Mouse (Mus musculus) left cerebral cortex, postnatal 25 days (tissue): ENCODE measurements around the gene Myo1a. TPM values are rescaled to one million over a fixed set of nuclear protein-coding genes. Genes with fewer than 3 reads are reported as not detected.
"Not testable (repeated sequence)": the region's sequence is repeated elsewhere in the genome, so short reads cannot be mapped to it uniquely, and the experiment has no call there.

Source experiments
- DNase-seq, 2 experiments: peaks; one replicate each; pipeline ENCODE4 v3.0.0; 2022; ENCODE audit warnings: low spot score in 2 of 2, mixed read lengths in 1 of 2
- intact Hi-C: fragments of 180-260 bp; cut with DNase I; formaldehyde crosslinking; loops from one replicate; pipeline ENCODE4 v1.15.1; 2025
- total RNA-seq, 2 experiments: library from RNA; stranded (reverse); gene quantifications; 2 replicates each; pipeline ENCODE4 v1.2.3; 2021

The Myo1a gene
- total RNA-seq, 2 experiments from 2014 or later, result 0.39 to 1.1 TPM

DNA sequence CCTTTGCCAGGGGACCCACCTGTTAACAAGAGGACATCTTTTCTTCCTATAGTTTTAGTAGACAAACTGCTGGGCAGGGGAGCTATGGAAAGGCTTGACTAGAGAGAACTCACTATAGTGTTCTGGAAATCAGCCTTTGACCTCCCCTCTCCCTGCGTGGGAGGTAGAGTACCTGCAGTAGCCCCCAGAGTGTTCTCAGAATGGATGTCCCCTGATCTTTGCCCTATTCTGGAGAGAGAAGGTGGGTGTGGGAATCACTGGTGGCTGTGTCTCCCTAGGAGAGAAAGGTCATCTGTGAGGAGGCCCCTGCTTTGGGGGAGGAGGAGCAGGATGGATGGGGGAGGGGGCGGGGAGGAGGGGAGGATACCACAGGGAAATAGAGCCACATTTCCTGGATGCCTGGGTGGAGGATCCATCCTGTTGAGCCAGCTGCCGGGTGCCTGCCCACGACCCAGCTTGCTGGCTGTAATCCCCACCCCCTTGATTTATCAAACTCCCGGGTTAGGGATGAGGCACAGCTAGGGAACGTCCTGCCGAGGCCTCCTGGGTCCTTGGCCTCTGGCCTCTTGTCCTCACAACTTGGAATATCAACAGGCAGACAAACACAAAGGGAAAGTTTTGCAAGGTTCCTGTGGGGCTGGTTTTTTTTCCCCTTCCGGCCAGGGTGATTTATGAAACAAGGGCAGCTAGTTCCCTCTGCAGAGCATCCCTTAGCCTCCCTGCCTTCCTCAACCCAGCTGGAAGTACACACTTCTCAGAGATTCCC lies 44.1 kb downstream of the Myo1a start:
- no peak for DNase-seq
- intact Hi-C loops, result no loop called here

GRCm38 (mm10) chr10:127750136-127750777 lies 45.3 kb downstream of the Myo1a start:
- intact Hi-C loops, result no loop called here
- DNase-seq, result peak in 1 of 2 experiments; percentile 21

GRCm38 (mm10) chr10:127751548-127751947 lies 46.6 kb downstream of the Myo1a start, which contains the start of gene Gpr182:
Gpr182 (minus strand) TSS chr10:127751732.
- no peak for DNase-seq
- intact Hi-C loops, result no loop called here

GRCm38 (mm10) chr10:127754566-127755166 lies 49.7 kb downstream of the Myo1a start:
- DNase-seq, result no peak
- intact Hi-C loops, result no loop called here

DNA sequence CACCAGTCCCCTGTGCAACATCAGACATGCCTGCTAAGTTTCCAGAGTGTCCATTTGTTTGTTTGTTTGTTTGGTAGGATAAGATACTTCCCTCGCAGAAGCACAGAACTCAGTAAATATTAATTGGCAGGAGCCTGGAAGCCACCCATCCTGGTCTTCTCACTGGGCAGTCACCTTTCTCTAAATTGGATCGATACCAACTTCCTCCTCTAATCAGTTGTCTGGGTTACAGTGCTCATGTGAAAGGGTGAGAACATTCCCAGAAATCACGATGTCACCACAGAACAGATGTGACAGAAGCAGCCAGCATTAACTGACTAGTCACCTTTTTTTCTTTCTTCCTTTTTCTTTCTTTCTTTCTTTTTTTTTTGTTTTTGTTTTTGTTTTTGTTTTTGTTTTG lies 50.3 kb downstream of the Myo1a start:
- intact Hi-C loops, result no loop called here
- DNase-seq, result no peak

GRCm38 (mm10) chr10:127755770-127756468 lies 50.9 kb downstream of the Myo1a start:
- no peak for DNase-seq
- intact Hi-C loops, result no loop called here

DNA sequence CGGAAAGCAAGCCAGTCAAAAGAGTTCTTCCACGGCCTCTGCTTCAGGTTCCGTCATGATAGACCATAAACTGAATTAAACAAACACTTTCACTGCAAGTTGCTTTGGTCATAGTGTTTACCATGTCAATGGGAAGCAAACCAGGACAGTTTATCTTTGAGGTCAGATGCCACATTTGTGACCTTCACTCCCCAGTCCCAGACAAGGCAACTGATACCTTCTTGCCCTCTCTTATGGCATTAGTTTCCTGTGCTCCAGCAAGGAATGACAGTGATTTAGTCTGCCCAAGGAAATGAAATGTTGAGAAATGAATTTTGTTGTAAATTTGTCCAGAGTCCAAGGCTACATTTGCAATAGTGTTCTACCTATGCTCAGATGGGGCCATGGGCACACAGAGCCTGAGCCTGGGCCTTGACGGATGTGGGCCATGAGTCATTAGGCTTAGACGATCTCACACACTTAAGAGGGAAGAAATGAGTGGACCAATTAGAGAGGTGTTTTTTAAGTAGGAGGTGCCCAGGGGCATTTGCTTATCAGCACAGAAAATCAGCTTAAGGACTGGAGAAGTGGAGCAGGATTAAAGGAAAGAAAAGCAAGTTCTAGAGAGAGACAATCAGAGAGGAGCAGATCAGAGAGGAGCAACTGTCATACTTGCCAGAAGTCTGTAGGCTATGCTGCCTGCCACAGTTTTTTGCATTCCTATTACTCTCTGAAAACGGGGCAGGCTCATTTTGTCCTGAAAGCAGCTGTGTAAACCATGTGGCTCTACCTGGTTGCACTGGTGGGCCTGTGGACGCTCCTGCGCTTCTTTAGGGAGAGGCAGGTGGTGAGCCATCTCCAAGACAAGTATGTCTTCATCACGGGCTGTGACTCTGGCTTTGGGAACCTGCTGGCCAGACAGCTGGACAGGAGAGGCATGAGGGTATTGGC lies 54.5 kb downstream of the Myo1a start, which contains the start of the genes Rdh1 and Rdh16f1:
Gene Rdh1 (plus strand): TSS at position 541 of the 930 bp plus-strand sequence.
Gene Rdh16f1 (plus strand): TSS at position 607 of the 930 bp plus-strand sequence.
- intact Hi-C loops, result no loop called here
- no peak for DNase-seq

DNA sequence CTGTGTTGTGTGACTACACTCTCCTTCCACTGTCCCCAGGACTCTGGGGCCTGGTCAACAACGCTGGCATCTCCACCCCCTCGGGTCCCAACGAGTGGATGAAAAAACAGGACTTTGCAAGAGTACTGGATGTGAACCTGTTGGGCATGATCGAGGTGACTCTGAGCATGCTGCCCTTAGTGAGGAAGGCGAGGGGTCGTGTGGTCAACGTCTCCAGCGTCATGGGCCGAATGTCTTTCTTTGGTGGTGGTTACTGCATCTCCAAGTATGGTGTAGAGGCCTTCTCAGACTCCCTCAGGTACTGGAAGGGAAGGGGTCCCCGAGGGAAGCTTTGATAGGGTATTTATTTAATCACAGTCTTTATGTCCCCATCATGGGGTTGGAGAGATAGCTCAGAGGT lies 58.0 kb downstream of the Myo1a start:
- intact Hi-C loops, DNase-seq: not testable (repeated sequence)

DNA sequence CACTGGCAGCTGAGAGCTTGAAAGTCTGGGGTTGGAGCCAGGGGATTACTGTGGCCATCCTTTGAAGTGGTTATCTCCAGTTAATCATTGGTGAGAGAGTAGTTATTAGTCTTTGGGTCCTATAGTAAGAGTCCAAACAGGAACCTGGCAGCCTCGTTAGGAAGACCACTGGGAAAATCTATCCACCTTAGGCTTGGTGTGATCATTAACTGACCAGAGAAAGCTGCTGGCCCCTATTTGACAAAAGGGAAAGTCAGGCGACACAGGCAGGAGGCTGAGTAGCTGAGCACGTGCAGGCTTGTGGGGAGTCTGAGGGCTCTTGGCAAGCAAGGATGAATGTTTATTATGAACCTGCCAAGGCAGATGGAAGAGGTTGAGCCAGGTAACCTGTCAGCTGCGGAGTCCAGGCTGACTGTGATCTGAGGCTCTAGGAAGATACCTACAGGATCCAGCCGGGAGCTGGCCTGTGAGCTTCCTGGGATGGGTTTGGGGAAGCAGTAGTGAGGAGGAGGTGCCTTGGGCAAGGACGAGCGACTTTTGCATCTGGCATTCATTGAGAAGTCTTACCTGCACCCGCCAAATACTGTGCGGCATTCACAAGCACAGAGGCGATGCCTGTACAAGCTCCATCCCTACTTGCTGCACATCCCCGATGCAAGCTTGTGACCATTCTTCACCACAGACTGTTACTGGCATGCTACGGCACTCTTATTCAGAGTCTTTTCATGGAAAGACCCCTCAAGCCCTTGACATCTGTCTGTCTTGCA lies 59.1 kb downstream of the Myo1a start:
- intact Hi-C loops, result no loop called here
- DNase-seq, result no peak

GRCm38 (mm10) chr10:127766564-127766963 lies 61.6 kb downstream of the Myo1a start:
- no peak for DNase-seq
- intact Hi-C loops, result no loop called here

Other genes starting within 250 kb of the Myo1a start
- gene Stac3, start 203.5 kb upstream of the Myo1a start, total RNA-seq, result 1 to 10 TPM; 4.3 to 5.6 TPM
- 1 to 10 TPM; 2.9 to 6.7 TPM for gene Ndufa4l2, start 190.2 kb upstream of the Myo1a start, total RNA-seq
- gene Shmt2, start 182.7 kb upstream of the Myo1a start, total RNA-seq, result 10 to 100 TPM; 25.7 to 29.9 TPM
- 1 to 10 TPM; 5.5 to 6.9 TPM for gene Nxph4, start 170.6 kb upstream of the Myo1a start, total RNA-seq
- gene Lrp1, start 84.0 kb upstream of the Myo1a start, total RNA-seq, result 100 to 1,000 TPM; 277 to 285 TPM
- gene Stat6, start 62.2 kb upstream of the Myo1a start, total RNA-seq, result 10 to 100 TPM in 1 of 2 experiments, 1 to 10 TPM in 1; 8.8 to 10.2 TPM
- 1 to 10 TPM; 3.6 to 3.9 TPM for gene Nemp1, start 38.3 kb upstream of the Myo1a start, total RNA-seq
- 10 to 100 TPM; 40.2 to 43.9 TPM for gene Nab2, start 36.6 kb upstream of the Myo1a start, total RNA-seq
- gene Tac2, start 19.3 kb downstream of the Myo1a start, total RNA-seq, result 10 to 100 TPM; 18.3 to 18.5 TPM
- gene Zbtb39, start 34.4 kb downstream of the Myo1a start, total RNA-seq, result 1 to 10 TPM; 8.5 to 8.7 TPM
- 1 to 10 TPM; 1.5 to 1.9 TPM for gene Gpr182, start 46.6 kb downstream of the Myo1a start, total RNA-seq
- under 1 TPM; 0.09 to 0.14 TPM for gene Rdh1, start 54.6 kb downstream of the Myo1a start, total RNA-seq
- not detected for gene Rdh16f1, start 54.6 kb downstream of the Myo1a start, total RNA-seq
- under 1 TPM; 0.53 to 0.55 TPM for gene Rdh9, start 71.2 kb downstream of the Myo1a start, total RNA-seq
- gene Rdh16, start 96.0 kb downstream of the Myo1a start, total RNA-seq, result under 1 TPM; 0.11 to 0.14 TPM
- not detected for gene Rdh19, start 144.8 kb downstream of the Myo1a start, total RNA-seq
- gene Rdh16f2, start 161.3 kb downstream of the Myo1a start, total RNA-seq, result not detected
- not detected for gene Rdh7, start 183.6 kb downstream of the Myo1a start, total RNA-seq
- gene Sdr9c7, start 193.3 kb downstream of the Myo1a start, total RNA-seq, result not detected